Mouse (Mus musculus) adrenal gland, adult 10 weeks (tissue): Measurements from ENCODE around the gene Fam78a. TPM values are rescaled to one million over a fixed set of nuclear protein-coding genes. Genes with fewer than 3 reads are reported as not detected.

Source experiments
- polyA plus RNA-seq: library from polyadenylated mRNA; stranded (reverse); fragments of 350-450 nt; fragmentation: Illumina TruSeq; extraction: RNeasy Lipid Tissue Mini Kit (QIAGEN cat#74804); gene quantifications from one replicate; pipeline ENCODE4 v1.2.3, GENCODE M21; 2014; ENCODE audit warnings: low read depth, low replicate concordance

Fam78a gene
- polyA plus RNA-seq = 0.29 TPM

DNA sequence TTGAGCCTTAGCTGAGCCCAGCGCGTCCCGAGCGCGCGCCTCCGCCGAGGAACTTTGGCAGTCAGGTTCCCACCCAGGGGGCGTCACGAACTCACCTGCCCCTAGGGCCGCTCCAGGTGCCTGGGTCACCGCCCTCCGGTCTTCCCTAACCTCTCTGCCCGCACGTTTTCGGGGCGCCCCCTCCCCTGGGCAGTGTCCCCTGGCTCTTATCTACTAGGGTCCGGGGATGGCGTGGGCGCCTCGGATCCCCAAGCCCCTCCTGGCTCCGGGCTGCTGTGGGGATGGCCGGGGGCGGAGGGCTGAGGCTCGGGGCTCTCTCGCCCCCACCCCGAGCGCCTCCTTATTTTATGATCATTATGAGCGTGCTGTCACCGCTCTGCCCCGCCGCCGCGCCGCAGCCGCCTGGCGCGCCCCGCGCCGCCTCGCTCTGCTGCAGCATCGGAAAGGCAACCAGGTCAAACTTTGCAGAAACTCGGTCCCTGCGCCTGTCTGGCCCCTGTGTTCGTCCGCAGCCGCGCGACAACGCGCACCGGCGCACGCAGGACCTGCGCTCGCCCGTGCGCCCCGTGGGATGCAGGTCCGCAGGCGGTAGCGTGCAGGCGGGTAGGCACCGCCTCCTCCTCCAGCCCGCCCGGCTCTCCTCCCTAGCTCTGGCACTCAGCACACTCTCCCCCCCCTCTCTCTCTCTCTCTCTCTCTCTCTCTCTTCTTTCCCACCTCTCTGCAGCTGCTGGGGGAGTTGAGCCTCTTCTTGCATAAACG lies at the start of gene Fam78a:
Fam78a (minus strand) TSS at position 747 of the 761 bp plus-strand sequence.

DNA sequence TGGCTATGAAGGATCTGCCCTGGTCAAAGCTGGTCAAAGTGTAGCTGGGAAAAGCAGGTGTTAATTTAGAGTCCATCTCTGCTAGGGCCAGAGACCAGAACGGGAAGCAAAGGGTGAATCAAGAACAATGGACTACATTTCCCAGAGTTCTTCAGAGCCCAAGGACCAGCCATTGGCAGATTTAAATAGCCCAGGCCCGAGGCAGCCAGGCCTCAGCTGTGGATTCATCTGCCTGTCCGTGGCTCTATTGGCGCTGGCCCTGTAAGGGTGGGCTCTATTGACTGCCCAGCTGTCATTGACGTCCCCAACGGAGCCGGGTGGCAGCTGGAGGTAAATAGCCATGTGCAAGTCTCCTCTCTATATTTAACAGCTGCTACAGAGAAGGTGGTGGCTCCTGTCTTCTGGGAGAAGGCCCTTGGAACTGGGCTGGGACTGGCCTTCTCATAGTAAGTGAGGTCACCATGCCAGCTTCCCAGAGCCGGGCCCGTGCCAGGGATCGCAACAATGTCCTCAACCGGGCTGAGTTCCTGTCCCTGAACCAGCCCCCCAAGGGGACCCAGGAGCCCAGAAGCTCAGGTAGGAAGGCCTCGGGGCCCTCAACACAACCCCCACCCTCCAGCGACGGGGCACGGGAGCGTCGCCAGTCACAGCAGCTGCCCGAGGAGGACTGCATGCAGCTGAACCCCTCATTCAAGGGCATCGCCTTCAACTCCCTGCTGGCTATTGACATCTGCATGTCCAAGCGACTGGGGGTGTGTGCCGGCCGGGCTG lies 10.9 kb upstream of the Fam78a start, which contains the start of gene Plpp7:
Plpp7 (plus strand) TSS at position 178 of the 771 bp plus-strand sequence.

Other genes starting within 250 kb of the Fam78a start
- gene Fibcd1, start 238.9 kb downstream of the Fam78a start, polyA plus RNA-seq = not detected
- 0.87 TPM for gene Lamc3, start 197.6 kb downstream of the Fam78a start, polyA plus RNA-seq
- gene Aif1l, start 134.7 kb downstream of the Fam78a start, polyA plus RNA-seq = 9.3 TPM
- gene Nup214, start 110.4 kb downstream of the Fam78a start, polyA plus RNA-seq = 58.6 TPM
- 0.58 TPM for gene Plpp7, start 10.7 kb upstream of the Fam78a start, polyA plus RNA-seq
- gene Prrc2b, start 66.2 kb upstream of the Fam78a start, polyA plus RNA-seq = 47.2 TPM
- 13.4 TPM for gene Pomt1, start 151.7 kb upstream of the Fam78a start, polyA plus RNA-seq
- gene Uck1, start 175.3 kb upstream of the Fam78a start, polyA plus RNA-seq = 31.3 TPM
- 32.3 TPM for gene Golga2, start 202.5 kb upstream of the Fam78a start, polyA plus RNA-seq
- gene Swi5, start 203.2 kb upstream of the Fam78a start, polyA plus RNA-seq = 367 TPM